Mouse (Mus musculus) cerebellum, adult 11 months (tissue): ENCODE data around the gene Marf1.
"Not testable (repeated sequence)": the region's sequence is repeated elsewhere in the genome, so short reads cannot be mapped to it uniquely, and the experiment has no call there.

ENCODE experiments used
- DNase-seq: peaks from one replicate; pipeline ENCODE4 v3.0.0; 2022

Gene Marf1

GRCm38 (mm10) chr16:14135014-14135413, 28.1 kb downstream of the Marf1 start:
- DNase-seq = no peak

- DNase-seq = no peak
Measured at GRCm38 (mm10) chr16:14131838-14132237, 31.3 kb downstream of the Marf1 start.

- DNase-seq = no peak
Measured at GRCm38 (mm10) chr16:14131376-14131775, 31.8 kb downstream of the Marf1 start.

- DNase-seq = no peak
Measured at GRCm38 (mm10) chr16:14130796-14131195, 32.4 kb downstream of the Marf1 start.

GRCm38 (mm10) chr16:14128977-14129376, 34.2 kb downstream of the Marf1 start:
- no peak for DNase-seq

- DNase-seq = no peak
Measured at GRCm38 (mm10) chr16:14125253-14125652, 37.9 kb downstream of the Marf1 start.

GRCm38 (mm10) chr16:14124709-14125108, 38.4 kb downstream of the Marf1 start:
- DNase-seq = no peak

GRCm38 (mm10) chr16:14123901-14124300, 39.2 kb downstream of the Marf1 start:
- no peak for DNase-seq

- DNase-seq = no peak
Measured at GRCm38 (mm10) chr16:14122586-14122985, 40.6 kb downstream of the Marf1 start.

GRCm38 (mm10) chr16:14121563-14121962, 41.6 kb downstream of the Marf1 start:
- no peak for DNase-seq

GRCm38 (mm10) chr16:14120941-14121340, 42.2 kb downstream of the Marf1 start:
- peak; percentile 67 for DNase-seq

GRCm38 (mm10) chr16:14117299-14117698, 45.9 kb downstream of the Marf1 start:
- DNase-seq = no peak

- no peak for DNase-seq
Measured at GRCm38 (mm10) chr16:14112742-14113141, 50.4 kb downstream of the Marf1 start.

- no peak for DNase-seq
Measured at GRCm38 (mm10) chr16:14112133-14112532, 51.0 kb downstream of the Marf1 start.

GRCm38 (mm10) chr16:14110922-14111321, 52.2 kb downstream of the Marf1 start:
- DNase-seq = no peak

- DNase-seq = no peak
Measured at GRCm38 (mm10) chr16:14109651-14110230, 53.4 kb downstream of the Marf1 start.

- DNase-seq = no peak
Measured at GRCm38 (mm10) chr16:14105891-14106290, 57.3 kb downstream of the Marf1 start.

GRCm38 (mm10) chr16:14091771-14092170, 71.4 kb downstream of the Marf1 start:
- DNase-seq = no peak

- no peak for DNase-seq
Measured at GRCm38 (mm10) chr16:14089296-14089695, 73.9 kb downstream of the Marf1 start.

- no peak for DNase-seq
Measured at GRCm38 (mm10) chr16:14088249-14088648, 74.9 kb downstream of the Marf1 start.

- no peak for DNase-seq
Measured at GRCm38 (mm10) chr16:14082925-14083324, 80.2 kb downstream of the Marf1 start.

GRCm38 (mm10) chr16:14070471-14071169, 92.5 kb downstream of the Marf1 start:
- DNase-seq = no peak

- not testable (repeated sequence) for DNase-seq
Measured at GRCm38 (mm10) chr16:14068701-14069100, 94.5 kb downstream of the Marf1 start.

GRCm38 (mm10) chr16:14066571-14066970, 96.6 kb downstream of the Marf1 start:
- not testable (repeated sequence) for DNase-seq

GRCm38 (mm10) chr16:14059869-14060268, 103.3 kb downstream of the Marf1 start:
- no peak for DNase-seq
